Mouse (Mus musculus) CD4-positive, CD25-positive, alpha-beta regulatory T cell, adult 2 months (primary cell): ENCODE measurements around the gene Noto.

Experiments
- DNase-seq: peaks from one replicate; pipeline ENCODE4 v3.0.0-alpha.2; 2012; ENCODE audit warnings: low read depth, low spot score

Noto gene

GRCm38 (mm10) chr6:85475581-85475980 lies 51.9 kb downstream of the Noto start:
- no peak for DNase-seq

- peak; percentile 62 for DNase-seq
These were observed 53.8 kb downstream of the Noto start for GRCm38 (mm10) chr6:85477366-85477917.

- DNase-seq, result no peak
These were observed 54.7 kb downstream of the Noto start for GRCm38 (mm10) chr6:85478416-85478815.
